Mouse (Mus musculus) brain, embryonic 14.5 days (tissue): Measurements from ENCODE around the gene Myom1. TPM values are rescaled to one million over a fixed set of nuclear protein-coding genes. Genes with fewer than 3 reads are reported as not detected.

Source experiments
- DNase-seq: peaks from one replicate; pipeline ENCODE4 v3.0.0-alpha.2; 2011; ENCODE audit warnings: low read depth
- CTCF ChIP-seq: fragments of 200-500 bp; IDR thresholded peaks from 2 replicates; pipeline ENCODE4 v1.5.1; 2012; ENCODE audit warnings: inconsistent platforms, mild to moderate bottlenecking, moderate library complexity, borderline replicate concordance; ENCODE audit not compliant: insufficient read depth, insufficient read length; ENCODE audit errors: extremely low read depth
- POLR2A ChIP-seq: fragments of 200-500 bp; IDR thresholded peaks from 2 replicates; pipeline ENCODE4 v1.6.1; 2012; ENCODE audit warnings: mild to moderate bottlenecking, inconsistent platforms, borderline replicate concordance; ENCODE audit not compliant: poor library complexity, insufficient read depth, insufficient read length, severe bottlenecking; ENCODE audit errors: extremely low read depth
- polyA plus RNA-seq: library from polyadenylated mRNA; depleted of rRNA; stranded (reverse); fragments of >200 nt; gene quantifications from 2 replicates; pipeline ENCODE4 v1.2.3, GENCODE M21; 2012

The Myom1 gene
- polyA plus RNA-seq, 1 experiment = 2.3 TPM

DNA sequence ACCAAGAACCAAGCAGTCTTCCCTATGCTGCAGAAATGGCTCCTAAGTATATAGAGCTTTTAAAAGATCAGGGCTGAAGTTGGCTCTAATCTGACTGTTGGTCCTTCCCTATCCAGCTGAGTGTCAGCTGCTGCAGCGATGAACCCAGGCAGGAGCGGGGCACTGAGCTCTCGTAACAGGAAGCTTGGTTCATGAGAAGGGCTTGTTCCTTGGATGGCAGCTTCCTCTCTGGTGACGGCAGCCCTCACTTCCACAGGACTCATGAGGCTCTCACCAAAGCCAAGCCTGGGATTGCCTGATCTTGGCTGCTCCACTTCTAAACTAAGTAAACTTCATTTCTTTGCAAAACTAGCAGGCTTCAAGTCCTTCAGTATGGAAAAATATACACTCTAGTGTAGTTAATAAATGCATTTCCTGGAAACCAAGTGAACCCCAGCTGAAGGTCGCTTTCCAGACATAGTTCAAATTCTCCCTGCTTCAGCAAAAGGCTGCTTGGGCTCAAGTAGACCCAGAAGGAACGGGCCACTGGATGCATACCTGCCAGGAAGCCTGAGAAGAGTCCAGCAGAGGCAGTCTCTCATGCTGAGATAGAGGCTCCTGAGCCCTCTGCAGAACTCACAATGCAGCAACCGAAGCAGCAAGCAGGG, 125.2 kb downstream of the Myom1 start:
- DNase-seq = no peak
- TF ChIP-seq POLR2A = no peak
- no peak for TF ChIP-seq CTCF

DNA sequence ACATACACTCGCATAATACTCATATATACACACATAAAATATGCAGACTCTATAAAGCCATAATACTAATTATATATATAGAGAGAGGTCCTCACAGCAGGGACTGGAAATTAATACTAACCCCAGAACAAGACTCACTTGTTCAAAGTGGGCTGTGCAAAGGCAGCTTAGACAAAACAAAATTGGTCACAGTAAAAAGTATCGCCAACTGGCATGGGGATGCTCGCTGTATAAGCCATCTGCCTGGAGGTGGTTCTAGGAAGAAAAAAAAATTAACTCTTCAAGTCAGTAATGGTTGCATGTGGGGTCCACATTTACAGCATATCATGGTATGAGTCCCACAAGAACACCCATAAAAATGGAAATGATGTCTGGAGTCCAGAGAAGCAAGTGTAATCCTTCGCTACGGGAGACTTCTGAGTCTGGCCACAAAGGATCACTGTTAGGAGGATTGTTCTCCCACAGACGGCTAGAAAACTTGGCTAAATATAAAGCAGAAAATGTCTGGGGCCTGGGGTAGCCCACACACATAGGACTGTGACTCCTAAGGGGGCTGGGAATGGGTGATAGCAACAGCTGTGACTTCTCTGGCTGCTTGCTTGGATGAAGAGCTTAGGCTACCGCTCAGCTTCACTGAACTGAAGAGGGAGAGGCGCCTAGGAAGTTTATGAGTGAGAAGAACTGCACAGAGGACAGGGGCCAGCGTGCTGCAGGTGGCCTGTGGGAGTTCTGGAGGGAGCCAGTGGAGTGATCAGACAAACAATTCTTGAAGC, 127.2 kb downstream of the Myom1 start:
- TF ChIP-seq POLR2A (no peak), CTCF (no peak)
- DNase-seq = peak; percentile 48

DNA sequence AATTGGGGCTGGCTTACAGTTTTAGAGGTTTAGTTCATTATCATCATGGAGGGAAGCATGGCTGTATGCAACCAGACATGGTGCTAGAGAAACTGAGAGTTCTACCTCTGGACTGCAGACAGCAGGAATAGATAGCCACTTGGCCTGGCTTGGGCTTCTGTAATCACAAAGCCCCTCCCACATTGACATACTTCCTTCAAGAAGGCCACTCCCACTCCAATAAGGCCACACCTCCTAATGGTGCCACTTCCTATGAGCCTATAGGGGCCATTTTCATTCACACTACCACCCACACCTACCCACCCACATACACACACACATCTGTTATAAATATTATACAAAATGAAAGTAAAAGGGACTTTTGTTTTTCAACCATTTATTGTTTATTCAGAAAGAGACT, 129.8 kb downstream of the Myom1 start:
- TF ChIP-seq CTCF (no peak), POLR2A (no peak)
- no peak for DNase-seq

DNA sequence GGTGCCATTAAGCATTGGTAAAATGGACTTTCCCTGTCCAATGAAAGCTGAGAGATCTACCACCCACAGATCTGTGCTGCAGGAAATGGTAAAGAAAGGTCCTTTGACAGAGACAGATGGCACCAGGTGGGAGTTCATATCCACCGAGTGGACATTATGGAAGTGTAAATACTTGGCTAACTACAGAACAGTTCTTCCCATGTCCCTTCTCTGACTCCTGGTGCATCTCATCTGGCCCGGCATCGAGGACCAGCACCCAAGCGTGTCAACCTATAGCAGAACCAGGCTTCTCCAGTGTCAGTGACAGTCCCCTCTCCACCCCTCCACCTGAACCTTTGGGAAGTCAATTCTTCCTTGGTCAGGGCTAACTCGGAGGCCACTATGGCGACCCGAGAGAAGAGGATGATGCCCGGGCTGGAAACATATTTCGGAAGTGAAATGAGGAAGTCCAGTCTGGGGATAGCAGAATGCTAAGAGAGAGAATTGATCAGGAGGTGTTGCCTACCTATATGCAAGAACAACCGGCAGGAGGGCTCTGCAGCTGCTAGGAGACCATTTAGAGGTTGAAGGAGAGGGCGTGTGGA, 130.5 kb downstream of the Myom1 start:
- no peak for DNase-seq
- TF ChIP-seq CTCF = no peak
- no peak for TF ChIP-seq POLR2A

DNA sequence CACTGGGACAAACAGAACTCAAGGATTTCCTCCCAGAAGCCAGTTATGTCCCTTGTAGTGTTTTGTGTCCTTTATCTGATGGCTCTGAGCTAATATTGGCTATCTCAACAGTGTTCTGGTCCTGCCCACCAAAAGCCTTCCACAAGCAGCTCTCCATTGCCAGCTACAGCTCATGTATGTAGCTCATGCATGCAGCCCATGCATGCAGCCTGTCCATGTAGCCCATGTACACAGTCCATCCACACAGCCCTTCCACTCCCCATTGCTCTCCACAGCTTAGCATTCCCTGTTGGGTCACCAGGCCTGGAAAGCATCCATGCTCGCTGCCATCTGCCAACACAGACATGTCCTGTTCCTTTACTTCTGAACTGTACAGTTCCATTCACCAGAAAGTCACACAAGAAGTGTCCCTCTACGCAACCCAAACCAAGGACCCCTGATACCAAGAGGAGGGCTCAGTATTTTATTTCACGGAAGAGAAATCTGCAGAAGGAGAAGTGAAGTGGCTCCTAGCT, 132.1 kb downstream of the Myom1 start:
- no peak for TF ChIP-seq POLR2A
- DNase-seq = no peak

DNA sequence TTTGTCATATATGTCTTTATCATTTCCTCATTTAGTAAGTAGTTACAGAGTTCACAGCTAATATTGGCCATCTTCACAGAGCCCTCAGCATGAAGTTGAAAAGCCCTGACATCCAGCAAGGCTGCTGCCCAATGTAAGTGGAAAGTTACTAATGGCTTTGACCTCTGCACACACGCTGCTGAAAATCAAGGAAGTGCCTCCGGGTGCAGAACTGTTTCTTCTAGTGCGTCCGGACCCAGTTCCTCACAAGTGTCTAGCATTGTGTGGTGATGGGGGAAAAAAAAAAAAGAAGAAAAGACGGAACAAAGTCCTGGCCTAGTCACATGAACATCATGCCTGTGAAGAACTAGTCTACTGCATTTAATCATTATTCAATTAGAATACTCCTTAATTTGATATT, 132.7 kb downstream of the Myom1 start:
- TF ChIP-seq CTCF = no peak
- TF ChIP-seq POLR2A = no peak

DNA sequence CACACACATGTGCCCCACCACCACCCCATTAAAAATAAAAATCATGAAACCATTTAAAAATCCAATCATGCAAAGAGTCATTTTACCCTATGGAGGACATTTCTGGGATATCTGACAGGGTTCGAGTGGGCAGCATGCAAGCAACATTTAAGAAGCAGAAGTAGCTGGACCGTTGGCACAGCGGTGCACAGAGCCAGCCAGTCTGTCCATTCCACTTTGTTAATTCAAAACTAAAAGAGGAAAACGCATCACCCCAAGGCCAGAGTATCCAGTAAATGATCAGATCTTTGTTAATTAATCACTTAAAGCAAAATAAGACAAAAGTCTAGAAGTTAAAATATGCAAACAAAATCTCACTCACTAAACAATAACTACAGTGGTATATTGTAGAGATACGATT, 133.4 kb downstream of the Myom1 start:
- no peak for TF ChIP-seq CTCF
- TF ChIP-seq POLR2A = no peak
- no peak for DNase-seq

More for the DNA sequence above, 132.7 kb downstream of the Myom1 start:
- DNase-seq = no peak

DNA sequence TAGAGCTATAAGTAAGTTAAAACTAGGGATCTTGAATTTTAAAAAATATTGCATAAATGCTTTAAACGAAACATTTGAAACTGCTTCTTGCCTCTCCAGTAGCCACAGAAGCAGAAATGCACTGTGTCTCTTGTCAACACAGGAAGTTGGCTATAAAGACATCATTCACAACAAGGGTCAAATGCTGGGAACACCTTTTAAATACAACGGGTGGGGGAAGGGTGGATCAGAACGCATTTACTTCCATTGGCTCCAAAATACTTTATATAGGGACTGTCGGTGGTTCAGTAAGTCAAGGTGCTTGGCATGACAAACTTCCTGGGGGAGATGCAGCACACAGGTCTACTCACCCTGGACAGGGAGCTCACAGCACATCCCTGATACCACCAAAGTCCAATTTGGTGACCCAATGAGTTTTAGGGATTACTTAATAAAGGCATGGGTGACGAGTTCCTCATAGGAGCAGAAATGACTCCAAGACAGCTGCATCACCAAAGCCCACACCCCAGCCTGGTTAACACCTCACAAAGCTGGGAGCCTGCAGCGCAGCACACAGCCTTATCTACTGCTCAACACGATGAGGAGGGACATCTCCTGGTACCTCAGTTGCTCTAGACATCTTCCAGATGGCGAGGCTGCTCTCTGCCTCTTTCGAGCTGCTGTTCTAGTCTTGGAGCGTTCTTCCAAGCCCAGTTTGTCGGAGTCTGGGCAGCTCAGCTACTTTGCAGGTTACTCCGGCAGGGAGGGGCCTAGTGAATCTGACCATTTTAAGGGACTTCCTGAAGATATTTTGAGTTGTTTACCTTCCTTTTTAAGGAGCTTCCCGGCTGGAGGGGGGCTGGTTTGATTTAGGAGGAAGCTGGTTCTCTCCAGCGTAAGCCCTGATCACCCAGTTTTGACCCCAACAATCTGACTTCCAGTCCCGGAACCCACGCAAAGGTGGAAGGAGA, 134.2 kb downstream of the Myom1 start:
- no peak for DNase-seq
- TF ChIP-seq POLR2A (no peak), CTCF (no peak)

DNA sequence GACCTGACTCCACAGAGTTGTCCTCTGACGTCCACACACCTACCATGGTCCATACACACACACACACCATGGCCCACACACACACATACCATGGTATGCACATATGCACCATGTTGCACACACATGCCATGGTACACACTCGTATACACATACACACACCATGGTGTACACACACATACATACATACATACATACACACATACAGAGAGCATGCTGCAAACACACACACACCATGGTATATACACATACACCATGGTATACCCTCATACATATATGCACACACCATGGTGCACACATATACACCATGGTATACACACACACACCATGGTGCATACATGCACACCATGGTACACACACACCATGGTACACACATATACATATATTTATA, 134.9 kb downstream of the Myom1 start:
- TF ChIP-seq CTCF (no peak), POLR2A (no peak)
- DNase-seq = no peak

DNA sequence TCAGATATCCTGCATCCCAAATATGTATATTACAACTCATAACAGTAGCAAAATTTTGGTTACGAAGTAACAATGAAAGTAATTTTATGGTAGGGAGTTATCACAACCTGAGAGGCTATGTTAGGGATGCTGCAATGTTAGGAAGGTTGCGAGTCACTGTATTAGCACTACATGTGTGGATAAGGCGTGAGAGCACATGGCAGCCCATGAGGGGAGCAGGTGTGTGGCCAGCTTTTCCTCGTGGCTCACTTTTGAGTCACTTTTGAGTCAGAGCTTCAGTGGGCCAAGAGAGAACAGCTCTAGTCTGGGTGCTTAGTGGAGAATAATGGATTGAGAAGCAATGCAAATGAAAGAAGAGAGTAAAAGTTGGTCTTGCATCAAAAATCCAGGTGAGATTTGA, 139.6 kb downstream of the Myom1 start:
- TF ChIP-seq POLR2A = no peak
- no peak for TF ChIP-seq CTCF

DNA sequence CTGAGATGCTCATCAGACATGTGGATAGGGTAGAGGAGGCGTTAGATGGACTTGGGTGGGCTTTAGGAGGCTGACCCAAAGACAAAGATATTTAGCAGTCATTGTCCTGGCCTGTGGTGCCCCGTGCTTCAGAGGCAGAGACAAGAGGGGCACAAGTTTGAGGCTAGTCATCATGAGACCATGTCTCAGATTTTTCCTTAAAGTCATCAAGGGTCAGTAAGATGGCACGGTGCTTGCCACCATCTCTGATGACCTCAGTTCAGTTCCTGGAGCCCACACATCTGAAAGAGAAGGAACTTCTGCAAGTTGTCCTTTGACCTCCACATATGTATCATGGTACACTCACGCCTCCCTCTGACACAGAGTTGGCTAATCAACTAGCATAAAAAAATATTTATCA, 140.7 kb downstream of the Myom1 start:
- TF ChIP-seq CTCF = no peak
- TF ChIP-seq POLR2A = no peak
- no peak for DNase-seq

More for the DNA sequence above, 139.6 kb downstream of the Myom1 start:
- no peak for DNase-seq
